ENCODE assay signal across 22 mouse cellular contexts in genomic region chr15:67729492-67729891, GRCm38 (mm10).
DNase-seq lines count a peak whose midpoint lies in the region; ATAC-seq lines count a peak whose summit lies in the region.
"Had no signal": no experiment of that assay in that cellular context is flagged by ENCODE, and none has a peak within 500 bp of the region (broad histone marks: within the 10 kb centered on the region; RNA-seq: fewer than 3 reads in every experiment).

No protein-coding gene starts in this region.

- H3K27ac ChIP-seq in neural tube, embryonic 12.5 days = no peak overlapping the region
- H3K27ac ChIP-seq: forebrain, embryonic 13.5 days; heart, embryonic 10.5 days; hindbrain, embryonic 10.5 days; left cerebral cortex, adult 2 months; liver, embryonic 13.5 days had no signal

- H3K4me3 ChIP-seq in neural tube, embryonic 12.5 days = no peak overlapping the region
- H3K4me3 ChIP-seq: forebrain, embryonic 13.5 days; heart, embryonic 10.5 days; hindbrain, embryonic 10.5 days; left cerebral cortex, adult 2 months; liver, embryonic 13.5 days had no signal

- no peaks in the 10 kb centered on the region for H3K4me1 ChIP-seq in neural tube, embryonic 12.5 days
- H3K4me1 ChIP-seq: forebrain, embryonic 13.5 days; hindbrain, embryonic 10.5 days; liver, embryonic 13.5 days had no signal

- H3K27me3 ChIP-seq in neural tube, embryonic 12.5 days (replicated peaks) = no peaks in the 10 kb centered on the region
- H3K27me3 ChIP-seq: forebrain, embryonic 13.5 days; liver, embryonic 13.5 days had no signal

- H3K4me2 ChIP-seq in neural tube, embryonic 12.5 days (replicated peaks) = no peak overlapping the region
- H3K4me2 ChIP-seq: forebrain, embryonic 13.5 days; liver, embryonic 13.5 days; lung, embryonic 14.5 days had no signal

- 0 out of 2 replicates have a peak, but pooled peaks have one; percentile 53 for ATAC-seq in neural tube, embryonic 12.5 days (ENCODE audit: low FRiP score, low read depth)
- ATAC-seq: forebrain, embryonic 13.5 days had no signal

- H3K36me3 ChIP-seq in neural tube, embryonic 12.5 days = no peaks in the 10 kb centered on the region
- H3K36me3 ChIP-seq: heart, embryonic 10.5 days; hindbrain, embryonic 10.5 days; liver, embryonic 13.5 days had no signal

- 44% methylated on average over 8 of the region's 8 CpGs for WGBS in neural tube, embryonic 12.5 days

- DNase-seq in embryo, embryonic 10 days (ENCODE audit: low spot score) = peak; percentile 9
- no peak for DNase-seq in embryo, embryonic 9.5 days (ENCODE audit: extremely low spot score)
- peak; percentile 2 to 3 for DNase-seq in kidney, postnatal 4 days
- DNase-seq in kidney, postnatal 10 days = no peak
- DNase-seq in neural tube, embryonic 10.5 days (ENCODE audit: extremely low spot score, low spot score) = no peak
- no peak for DNase-seq in urinary bladder, adult 2 months (ENCODE audit: low spot score)
- no peak for DNase-seq in frontal cortex, adult 2 months (ENCODE audit: extremely low spot score in 1 of 2, low spot score in 1 of 2)
- DNase-seq: adrenal gland, adult 2 months; cerebellum, adult 9-10 months; kidney, adult 8-10 months; kidney, postnatal 36 days; layer of hippocampus, adult 9-11 months; liver, embryonic 13.5 days; lung, embryonic 14.5 days; lung, postnatal 4 days; spleen, adult 18-20 months; thymus, postnatal 25 days had no signal

- no peaks in the 10 kb centered on the region for H3K9me3 ChIP-seq in neural tube, embryonic 12.5 days
- H3K9me3 ChIP-seq: forebrain, embryonic 13.5 days; heart, embryonic 10.5 days; hindbrain, embryonic 10.5 days; liver, embryonic 13.5 days had no signal

- H3K9ac ChIP-seq in neural tube, embryonic 12.5 days = no peak overlapping the region
- H3K9ac ChIP-seq: forebrain, embryonic 13.5 days; liver, embryonic 13.5 days; lung, embryonic 14.5 days had no signal

Comparison
In these comparisons a context has a peak if more than half of its experiments do, and no peak if none do; other contexts are left out.
1. DNase-seq: peak in embryo, embryonic 10 days (single experiment) and kidney, postnatal 4 days (2 of 2); none in embryo, embryonic 9.5 days (single experiment), kidney, postnatal 10 days (single experiment), neural tube, embryonic 10.5 days (single experiment), urinary bladder, adult 2 months (single experiment) and frontal cortex, adult 2 months (0 of 2).